Mouse (Mus musculus) left cerebral cortex, adult 8-10 months (tissue): ENCODE data around the gene Ccdc173. TPM values are rescaled to one million over a fixed set of nuclear protein-coding genes. Genes with fewer than 3 reads are reported as not detected.

Experiments used
- total RNA-seq, 4 experiments: library from RNA; stranded (reverse); gene quantifications; 2 replicates each; pipeline ENCODE4 v1.2.4; 2022

The Ccdc173 gene
- total RNA-seq, 4 experiments from 2014 or later: 1.9 to 3.0 (median 1.9) TPM

Other genes starting within 250 kb of the Ccdc173 start
- under 1 TPM; 0.02 to 0.15 (median 0.13) TPM for gene Lrp2, start 203.5 kb downstream of the Ccdc173 start, total RNA-seq
- gene Bbs5, start 142.4 kb downstream of the Ccdc173 start, total RNA-seq: 10 to 100 TPM; 20.2 to 31.0 (median 25.9) TPM
- gene Klhl41, start 119.5 kb downstream of the Ccdc173 start, total RNA-seq: 1 to 10 TPM in 2 of 4 experiments, under 1 TPM in 2; 0.44 to 1.2 (median 0.98) TPM
- gene Fastkd1, start 76.1 kb downstream of the Ccdc173 start, total RNA-seq: 10 to 100 TPM; 15.3 to 18.6 (median 16.7) TPM
- 10 to 100 TPM; 65.0 to 75.5 (median 67.5) TPM for gene Ppig, start 67.0 kb downstream of the Ccdc173 start, total RNA-seq
- 10 to 100 TPM; 18.5 to 24.3 (median 20.1) TPM for gene Phospho2, start within 50 bp of the Ccdc173 start, total RNA-seq
- gene Klhl23, start 32.4 kb upstream of the Ccdc173 start, total RNA-seq: 10 to 100 TPM; 46.7 to 55.1 (median 53.3) TPM
- gene Ssb, start 72.0 kb upstream of the Ccdc173 start, total RNA-seq: 100 to 1,000 TPM; 127 to 138 (median 132) TPM
- 10 to 100 TPM; 11.4 to 16.6 (median 12.9) TPM for gene Mettl5, start 96.0 kb upstream of the Ccdc173 start, total RNA-seq
- gene Ubr3, start 107.7 kb upstream of the Ccdc173 start, total RNA-seq: 100 to 1,000 TPM; 135 to 149 (median 140) TPM
- 1 to 10 TPM; 1.1 to 1.8 (median 1.3) TPM for gene Myo3b, start 249.6 kb upstream of the Ccdc173 start, total RNA-seq